Mouse (Mus musculus) Patski (cell line): ENCODE data around the gene Iqgap2. TPM values are rescaled to one million over a fixed set of nuclear protein-coding genes. Genes with fewer than 3 reads are reported as not detected.

Source experiments
- ATAC-seq: fragments of 100-300 bp; one replicate; pipeline ENCODE4 v1.8.0; 2021
- CTCF ChIA-PET: fragments of 350-600 bp; sonication (Branson Sonifier 250); formaldehyde crosslinking; loops from one replicate; lab custom pipeline; 2022; ENCODE audit warnings: inconsistent platforms; lab: Charles Lee
- POLR2A ChIA-PET: fragments of 350-600 bp; sonication (Branson Sonifier 250); formaldehyde crosslinking; loops from one replicate; lab custom pipeline; 2022; ENCODE audit warnings: antibody characterized with exemption, inconsistent platforms; lab: Charles Lee
- DNase-seq: peaks from one replicate; pipeline ENCODE4 v3.0.0-alpha.2; 2011; ENCODE audit warnings: low read depth, low spot score
- H3K27me3 ChIP-seq: fragments of 371-371 bp; one replicate; pipeline ENCODE4 v1.5.1; 2021
- CTCF ChIP-seq: fragments of 100-300 bp; IDR thresholded peaks from one replicate; pipeline ENCODE4 v1.5.1; 2021
- in situ Hi-C: fragments of 300-500 bp; cut with MboI; formaldehyde crosslinking; loops from 3 replicates; pipeline ENCODE4 v1.11.1; 2018; ENCODE audit warnings: low pct_unique_long_range_greater_than_20kb, mixed read lengths
- polyA plus RNA-seq: library from polyadenylated mRNA; unstranded; gene quantifications from one replicate; pipeline ENCODE4 v1.2.3, GENCODE M21; 2021

Gene Iqgap2
- polyA plus RNA-seq, 1 experiment from 2014 or later: 0.08 TPM

DNA sequence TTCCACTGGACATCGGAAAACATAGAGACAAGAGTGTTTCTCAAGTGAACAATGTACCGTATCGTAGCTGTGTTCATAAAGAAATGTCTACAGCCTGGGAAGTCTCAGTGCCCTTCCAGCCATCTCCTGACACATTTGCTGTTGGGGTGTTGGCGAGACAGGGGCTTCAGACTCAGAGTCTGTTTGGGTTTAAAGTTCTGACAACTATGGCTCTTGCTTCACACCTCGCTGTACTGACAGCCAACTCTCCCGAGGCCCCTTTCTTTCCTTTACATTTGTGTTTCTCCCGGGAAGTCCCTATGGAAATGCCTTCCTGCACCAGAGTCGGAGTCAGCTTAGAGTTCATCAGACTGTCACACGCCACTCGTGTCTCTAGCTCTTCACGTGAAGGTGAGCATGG is 144.2 kb downstream of the Iqgap2 start:
- in situ Hi-C loops: no loop called here
- no peaks in the 10 kb centered on the region for H3K27me3 ChIP-seq
- ATAC-seq: no peak
- ChIA-PET POLR2A (no interaction called here), CTCF (interaction anchor here (1.2 kb wide), 1 partner anchor 17 kb away, joined by 3 read pairs; no protein-coding TSS in a partner anchor)
- no peak for TF ChIP-seq CTCF
- DNase-seq: no peak

DNA sequence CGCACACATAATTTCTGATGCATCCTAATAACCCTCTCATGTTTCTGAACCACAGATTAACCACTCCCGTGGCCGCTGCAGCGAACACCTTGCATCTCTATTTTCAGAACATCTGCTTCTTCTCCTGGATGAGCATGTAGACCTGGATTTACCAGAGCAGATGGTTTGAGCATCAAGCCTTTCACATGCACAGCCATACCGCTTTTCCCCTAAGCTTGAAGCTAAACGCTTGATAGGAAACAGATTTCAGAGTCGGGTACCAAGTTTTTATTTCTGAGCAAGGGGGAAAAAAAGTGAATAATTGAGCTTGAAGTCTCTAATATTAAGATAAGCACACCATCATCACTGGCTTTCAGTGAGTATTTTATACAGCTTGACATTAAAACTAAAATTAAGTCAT is 144.6 kb downstream of the Iqgap2 start:
- ChIA-PET POLR2A (no interaction called here), CTCF (interaction anchor here (1.2 to 1.3 kb wide), 2 partner anchors 18 to 182 kb away, joined by 3 read pairs; no protein-coding TSS in a partner anchor)
- in situ Hi-C loops: no loop called here
- no peak for TF ChIP-seq CTCF
- ATAC-seq: no peak
- no peaks in the 10 kb centered on the region for H3K27me3 ChIP-seq
- DNase-seq: no peak

DNA sequence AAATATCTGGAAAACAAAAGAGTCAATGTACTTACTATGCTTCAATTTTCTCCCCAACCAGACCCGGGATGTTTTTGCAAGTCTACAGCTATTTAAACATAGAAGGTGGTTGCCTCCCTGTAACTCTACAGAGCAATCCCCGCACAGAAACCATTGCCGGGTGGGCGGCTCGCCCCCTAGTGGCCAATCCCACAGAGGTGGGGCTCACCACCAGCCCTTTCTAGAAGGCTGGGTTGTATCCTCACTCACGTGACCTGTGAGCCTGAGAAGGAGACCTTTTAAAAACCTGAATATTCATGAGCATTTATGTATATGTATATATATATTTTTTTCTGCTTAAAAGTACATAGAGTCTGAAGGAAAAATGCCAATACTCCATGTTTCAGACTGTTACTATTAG is 145.2 kb downstream of the Iqgap2 start:
- DNase-seq (no peak), ATAC-seq (no peak)
- TF ChIP-seq CTCF: peak; percentile 75
- CTCF ChIA-PET: interaction anchor here (1.2 to 1.3 kb wide), 2 partner anchors 18 to 181 kb away, joined by 3 read pairs; no protein-coding TSS in a partner anchor
- H3K27me3 ChIP-seq: no peaks in the 10 kb centered on the region
- in situ Hi-C loops: no loop called here
- POLR2A ChIA-PET: no interaction called here

DNA sequence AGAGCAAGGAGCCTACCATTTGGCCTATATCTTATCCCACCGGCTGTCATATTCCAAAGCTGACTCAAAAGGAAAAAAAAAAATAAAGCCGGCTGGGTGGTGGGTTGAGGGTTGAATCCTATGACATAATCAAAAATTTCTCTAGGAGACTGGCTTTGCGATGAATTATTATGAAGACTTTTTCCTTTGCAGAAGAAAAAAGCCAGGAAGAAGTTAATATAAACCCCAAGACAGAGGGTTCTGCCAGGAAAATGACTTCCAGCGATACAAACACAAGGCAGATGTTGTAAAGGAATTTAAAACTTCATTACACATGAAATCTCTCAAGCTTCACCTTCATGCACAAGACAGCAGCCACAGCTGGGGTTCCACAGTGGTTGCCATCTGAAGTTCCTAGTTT is 146.3 kb downstream of the Iqgap2 start:
- ChIA-PET CTCF (no interaction called here), POLR2A (no interaction called here)
- no peak for ATAC-seq
- H3K27me3 ChIP-seq: no peaks in the 10 kb centered on the region
- no peak for TF ChIP-seq CTCF
- in situ Hi-C loops: no loop called here
- DNase-seq: peak; percentile 20

DNA sequence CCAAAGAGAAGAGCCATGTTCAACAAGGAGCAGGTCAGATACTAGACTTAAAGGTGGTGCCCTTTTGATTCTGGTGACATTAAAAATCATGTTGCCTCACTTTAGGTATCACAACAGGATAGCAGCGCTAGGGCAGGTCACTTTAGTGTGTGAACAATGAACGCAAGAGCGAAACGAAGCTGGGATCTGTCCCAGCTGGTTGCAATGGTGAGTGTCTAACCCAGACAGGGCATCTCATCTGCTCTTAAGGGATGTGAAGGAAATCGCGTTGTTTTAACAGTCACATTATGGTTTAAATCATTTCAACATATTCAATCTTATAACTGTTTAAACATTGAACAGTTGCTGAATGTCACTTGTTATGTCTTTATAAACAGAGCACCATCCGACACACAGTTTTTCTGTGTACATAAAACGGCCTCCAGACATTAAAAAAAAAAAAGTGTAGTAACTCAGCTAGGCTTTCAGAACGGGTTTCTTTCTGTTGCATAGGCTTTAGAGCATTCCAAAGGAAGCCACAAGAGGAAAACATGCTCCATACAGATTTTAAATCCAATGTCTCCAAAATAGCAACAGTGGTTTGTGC is 148.7 kb downstream of the Iqgap2 start:
- in situ Hi-C loops: no loop called here
- ATAC-seq (no peak), DNase-seq (no peak)
- TF ChIP-seq CTCF: no peak
- no peaks in the 10 kb centered on the region for H3K27me3 ChIP-seq
- ChIA-PET POLR2A (no interaction called here), CTCF (interaction anchor here (0.6 kb wide), 1 partner anchor 81 kb away, joined by 4 read pairs; no protein-coding TSS in a partner anchor)

DNA sequence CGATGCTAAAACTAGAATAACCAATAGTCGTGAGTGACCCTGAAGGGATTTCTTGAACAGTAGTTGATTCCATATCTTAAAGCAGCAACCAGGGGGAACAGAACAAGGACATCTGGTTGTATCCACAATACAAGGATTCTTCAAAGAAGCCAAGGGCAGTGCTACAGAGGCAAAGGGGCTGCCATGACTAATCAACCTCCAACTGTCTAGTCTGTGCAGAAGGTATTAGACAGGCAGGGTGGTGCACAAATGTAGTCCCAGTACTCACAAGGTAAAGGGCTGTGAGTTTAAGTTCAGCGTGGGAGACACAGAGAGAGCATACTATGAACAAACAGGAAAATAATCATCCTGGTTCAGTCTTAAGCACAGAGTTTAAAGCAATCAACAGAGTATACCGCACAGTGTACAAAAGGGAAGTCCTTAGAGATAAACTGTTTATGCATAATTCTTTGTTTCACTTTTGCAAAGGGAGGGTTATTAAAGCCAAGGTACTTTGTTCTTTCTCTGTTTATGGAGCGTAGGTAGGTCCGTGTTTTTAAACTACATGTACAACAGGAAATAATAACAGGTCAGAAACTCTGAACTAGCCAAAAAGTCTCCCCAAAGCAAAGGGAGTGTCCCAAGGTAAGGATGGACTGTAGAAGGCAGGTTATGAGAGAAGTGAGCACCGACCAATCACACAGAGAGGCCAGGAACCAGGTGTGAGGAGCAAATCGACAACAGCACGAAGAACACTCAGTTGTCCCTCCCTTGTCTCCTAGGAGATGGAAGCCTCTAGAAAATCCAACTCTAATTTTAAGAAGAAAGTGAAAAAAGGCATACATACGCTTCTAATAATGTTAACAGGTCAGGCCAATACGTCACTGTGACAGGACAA is 149.7 kb downstream of the Iqgap2 start:
- ChIA-PET POLR2A (no interaction called here), CTCF (interaction anchor here (1.7 kb wide), 1 partner anchor 10 kb away, joined by 5 read pairs; no protein-coding TSS in a partner anchor)
- in situ Hi-C loops: no loop called here
- DNase-seq: no peak
- no peak for TF ChIP-seq CTCF
- no peaks in the 10 kb centered on the region for H3K27me3 ChIP-seq
- ATAC-seq: no peak

DNA sequence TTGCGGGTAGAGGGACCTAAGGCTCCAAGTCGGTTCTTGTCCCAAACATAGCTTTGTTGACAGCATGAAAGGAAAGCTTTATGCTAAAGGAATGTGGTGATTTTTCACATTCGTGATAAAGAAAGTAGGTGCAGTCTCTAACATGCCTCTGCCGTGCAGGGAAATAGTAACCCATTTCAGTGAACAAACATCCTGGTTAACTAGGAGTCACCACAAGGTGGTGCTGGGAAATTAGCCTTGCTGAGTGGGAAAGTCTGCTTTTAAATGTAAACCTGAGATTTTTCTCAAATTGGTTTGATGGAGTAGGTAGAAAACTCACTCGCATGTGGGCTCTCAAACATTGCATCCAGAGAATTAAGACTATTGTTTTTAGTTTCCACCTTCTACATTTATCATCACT is 152.1 kb downstream of the Iqgap2 start:
- no peak for ATAC-seq
- TF ChIP-seq CTCF: peak; percentile 20
- no peak for DNase-seq
- in situ Hi-C loops: no loop called here
- ChIA-PET CTCF (interaction anchor here (1.2 kb wide), 1 partner anchor 11 kb away, joined by 4 read pairs; no protein-coding TSS in a partner anchor), POLR2A (no interaction called here)
- no peaks in the 10 kb centered on the region for H3K27me3 ChIP-seq

DNA sequence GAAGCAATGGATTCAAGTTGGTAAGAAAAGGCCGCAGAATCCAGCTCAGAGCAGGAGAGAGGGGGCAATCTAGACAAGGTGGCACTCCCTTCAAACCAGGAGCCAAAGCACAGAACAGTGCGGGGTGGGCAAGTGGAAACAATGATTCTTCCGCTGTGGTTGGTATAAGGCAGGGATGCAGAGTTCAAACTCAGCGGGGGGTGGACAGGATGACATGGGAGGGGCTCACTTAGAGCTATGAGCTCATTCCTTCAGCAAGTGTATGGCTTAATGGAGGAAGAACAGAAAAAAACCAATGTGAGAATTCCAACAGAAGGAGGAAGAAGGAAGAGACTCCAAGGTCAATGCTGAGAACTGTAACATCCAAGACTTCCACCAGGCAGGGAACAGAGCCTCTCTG is 161.2 kb downstream of the Iqgap2 start:
- in situ Hi-C loops: no loop called here
- no peak for TF ChIP-seq CTCF
- CTCF ChIA-PET: no interaction called here
- DNase-seq: no peak
- peaks cover 11% of the 10 kb centered on the region for H3K27me3 ChIP-seq
- ATAC-seq: no peak
- POLR2A ChIA-PET: no interaction called here

DNA sequence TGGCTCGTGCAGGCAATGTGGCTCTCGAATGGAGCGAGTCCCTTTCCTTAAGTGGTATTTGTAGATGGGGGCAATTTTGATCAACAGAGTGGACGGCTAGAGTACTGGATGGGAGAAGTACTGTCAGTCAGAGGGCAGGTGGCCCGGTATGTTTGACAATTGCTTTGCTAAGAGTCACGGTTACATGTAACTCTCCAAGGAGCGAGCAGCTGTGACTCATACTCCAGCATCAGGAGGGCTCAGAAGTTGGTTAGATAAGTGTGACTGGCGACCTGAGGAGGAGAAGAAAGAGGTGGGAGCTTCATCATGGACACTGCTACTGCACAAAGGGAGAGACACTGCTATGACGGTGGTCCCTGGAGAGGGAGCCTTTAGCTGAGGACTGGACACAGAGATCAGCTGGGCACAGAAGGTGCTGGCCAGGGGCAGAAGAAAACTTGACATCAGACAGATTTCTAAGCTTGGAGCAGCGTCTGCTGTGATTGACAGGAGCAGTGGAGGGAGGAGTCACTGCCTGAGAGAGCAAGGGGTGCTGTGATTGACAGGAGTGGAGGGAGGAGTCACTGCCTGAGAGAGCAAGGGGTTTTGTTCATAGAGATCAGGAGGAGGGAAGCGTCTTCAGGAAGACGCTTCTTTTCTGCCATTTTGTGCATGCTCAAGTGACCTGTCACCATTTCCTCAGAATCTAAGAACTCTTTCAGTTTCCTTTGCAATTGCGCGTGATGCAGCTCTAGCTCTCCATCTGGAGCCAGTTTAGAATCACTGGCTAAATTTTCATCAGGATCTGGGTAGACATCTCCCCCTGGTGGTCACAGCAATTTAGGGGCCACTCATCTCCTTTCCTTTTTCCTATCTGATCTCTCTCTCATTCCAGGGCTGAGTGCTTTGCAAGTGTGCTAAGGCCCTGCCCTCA is 172.1 kb downstream of the Iqgap2 start:
- peak; percentile 89 for TF ChIP-seq CTCF
- ATAC-seq (peak; percentile 85), DNase-seq (peak; percentile 12)
- H3K27me3 ChIP-seq: no peaks in the 10 kb centered on the region
- POLR2A ChIA-PET: no interaction called here
- CTCF ChIA-PET: interaction anchor here (0.7 to 2.7 kb wide), 8 partner anchors 12 to 318 kb away, joined by 3 to 34 read pairs (median 4); partner anchors contain the start of gene F2rl2
- in situ Hi-C loops: loop anchor here (5.0 kb wide), 2 partner anchors 152 to 327 kb away; no protein-coding TSS in a partner anchor

DNA sequence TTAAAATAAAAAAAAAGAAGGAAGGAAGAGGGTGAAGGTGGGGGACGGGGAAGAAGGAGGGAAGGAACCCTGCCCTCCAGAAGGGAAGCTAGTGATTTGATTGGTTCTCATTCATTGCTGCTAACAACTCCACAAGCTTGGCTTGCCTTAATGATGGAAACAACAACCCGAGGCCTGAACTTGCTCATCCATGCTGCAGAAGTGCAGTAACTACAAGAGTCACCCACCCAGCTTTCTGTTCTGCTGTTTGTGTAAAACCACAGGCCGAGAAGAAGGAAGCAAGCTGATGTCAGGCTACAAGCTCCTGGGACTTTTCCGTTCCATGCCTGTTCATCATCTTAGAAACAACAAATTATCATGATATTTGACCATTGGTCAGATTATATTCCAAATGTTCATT is 176.4 kb downstream of the Iqgap2 start:
- in situ Hi-C loops: no loop called here
- CTCF ChIA-PET: interaction anchor here (1.1 to 1.8 kb wide), 3 partner anchors 12 to 152 kb away, joined by 3 to 8 read pairs (median 3); no protein-coding TSS in a partner anchor
- no peaks in the 10 kb centered on the region for H3K27me3 ChIP-seq
- DNase-seq (no peak), ATAC-seq (no peak)
- POLR2A ChIA-PET: no interaction called here
- no peak for TF ChIP-seq CTCF
